Mouse (Mus musculus) mature B cell (primary cell): ENCODE measurements around the gene Setdb2.
"Not testable (repeated sequence)": the region's sequence is repeated elsewhere in the genome, so short reads cannot be mapped to it uniquely, and the experiment has no call there.

Experiments
- in situ Hi-C: fragments of 300-500 bp; cut with MboI; formaldehyde crosslinking; loops from 2 replicates; pipeline ENCODE4 v1.14.3; 2019

Gene Setdb2

DNA sequence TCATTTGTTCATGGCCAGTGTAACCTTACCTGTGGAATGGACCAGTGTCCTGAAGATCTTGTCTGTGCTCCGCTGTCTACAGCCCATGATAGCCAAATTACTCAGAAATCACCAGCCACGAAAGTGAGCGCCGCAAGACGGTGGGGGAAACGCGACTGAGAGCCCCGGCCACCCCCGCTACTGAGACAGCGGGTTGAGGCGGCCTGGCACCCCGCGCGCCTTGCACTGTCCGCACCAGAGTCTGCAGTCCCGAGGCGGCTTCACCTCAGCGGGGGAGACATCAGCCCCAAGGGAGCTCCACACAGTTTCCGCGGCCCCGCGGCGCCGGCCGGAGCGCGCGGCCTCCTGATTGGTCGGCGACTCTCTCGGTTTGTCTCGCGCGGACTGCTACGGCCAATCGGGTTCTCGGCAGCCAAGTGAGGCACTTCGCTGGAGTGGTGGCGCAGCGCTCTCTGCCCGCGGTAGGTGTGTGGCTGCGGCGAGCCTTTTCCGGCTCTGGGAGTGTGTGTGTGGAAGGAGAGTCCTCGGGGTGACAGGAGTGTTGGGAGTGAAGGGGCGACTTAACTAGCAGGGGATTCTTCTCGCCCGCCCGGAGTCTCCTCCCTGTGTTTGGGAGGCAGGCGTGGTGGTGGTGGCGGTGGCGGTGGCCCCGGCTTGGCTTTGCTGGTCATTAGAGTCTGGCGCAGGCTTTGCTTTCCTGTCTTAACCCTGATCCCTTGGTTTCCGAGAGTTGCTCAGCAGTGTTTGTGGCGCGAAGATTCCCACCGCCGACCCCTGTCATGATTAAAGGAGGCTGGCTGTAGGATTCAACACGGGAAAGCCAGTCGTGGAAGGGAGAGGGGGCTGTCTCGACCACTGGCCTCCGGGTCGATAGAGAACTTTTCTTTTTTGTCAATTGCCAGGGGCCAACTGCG is at the start of gene Setdb2, which contains the start of gene Cab39l:
TSS of gene Setdb2 (minus strand) at position 327 of the 914 bp plus-strand sequence.
TSS of gene Cab39l (plus strand) at position 415 of the 914 bp plus-strand sequence.
- in situ Hi-C loops = no loop called here

DNA sequence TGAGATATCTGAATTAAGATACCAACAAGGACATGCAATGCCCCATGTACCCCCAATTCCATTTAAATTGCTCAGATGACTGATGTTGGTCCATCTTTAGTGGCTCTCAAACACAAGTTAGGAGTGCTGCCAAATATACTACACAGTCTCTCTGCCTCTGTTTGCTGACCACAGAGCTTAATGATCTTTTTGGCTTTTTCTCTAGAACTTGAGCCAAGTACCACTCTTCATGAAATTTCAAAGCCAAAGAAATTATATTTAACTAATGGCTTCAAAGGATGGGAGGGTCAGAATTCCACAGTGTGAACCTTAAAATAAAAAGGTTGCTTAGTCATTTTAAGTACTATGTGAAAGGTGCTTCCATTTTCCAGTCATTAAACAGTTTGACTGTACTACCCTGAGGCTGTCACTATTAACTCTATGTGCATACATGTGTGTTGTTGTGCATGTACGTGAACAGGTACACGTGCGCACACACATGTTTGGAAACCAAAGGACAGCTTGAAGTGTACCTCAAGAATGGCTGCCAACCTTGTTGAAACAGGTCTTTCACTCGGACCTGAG is 44.6 kb upstream of the Setdb2 start:
- in situ Hi-C loops = no loop called here

DNA sequence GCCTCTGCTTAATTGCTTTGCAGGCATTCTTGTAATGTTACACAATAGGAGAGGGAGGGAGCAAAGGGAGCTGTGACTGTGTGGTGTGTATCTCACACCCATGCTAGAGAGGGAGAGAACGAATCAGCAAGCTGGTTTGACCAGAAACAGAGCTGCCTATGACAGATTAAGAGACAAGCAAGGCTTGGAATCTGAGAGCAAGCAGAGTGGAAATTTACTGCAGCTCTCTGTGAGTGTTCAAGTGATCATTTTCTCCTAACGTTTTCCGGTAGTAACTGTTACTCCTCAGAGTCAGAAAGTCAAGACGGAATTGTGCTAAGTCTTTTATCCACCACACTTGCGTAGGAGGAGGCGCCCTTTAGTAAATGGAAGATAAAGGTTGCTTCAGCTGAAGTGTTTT is 38.0 kb upstream of the Setdb2 start:
- in situ Hi-C loops = no loop called here

DNA sequence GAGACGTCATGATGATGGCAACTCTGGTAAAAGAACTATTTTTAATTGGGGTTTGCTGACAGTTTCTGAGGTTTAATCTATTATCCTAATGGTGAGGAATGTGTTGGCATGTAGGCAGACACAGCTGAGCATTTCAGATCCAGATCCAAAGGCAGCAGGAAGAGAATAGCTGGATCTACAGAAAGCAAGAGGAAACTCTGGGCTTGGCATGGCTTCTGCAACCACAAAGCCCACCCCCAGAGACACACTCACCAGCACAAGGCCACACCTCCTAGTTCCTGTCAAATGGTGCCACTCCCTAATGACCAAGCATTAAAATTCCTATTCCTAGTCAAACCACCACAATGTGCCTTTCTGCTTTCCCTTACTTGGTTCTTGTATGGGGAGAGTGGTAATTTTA is 30.1 kb upstream of the Setdb2 start:
- in situ Hi-C loops = no loop called here

DNA sequence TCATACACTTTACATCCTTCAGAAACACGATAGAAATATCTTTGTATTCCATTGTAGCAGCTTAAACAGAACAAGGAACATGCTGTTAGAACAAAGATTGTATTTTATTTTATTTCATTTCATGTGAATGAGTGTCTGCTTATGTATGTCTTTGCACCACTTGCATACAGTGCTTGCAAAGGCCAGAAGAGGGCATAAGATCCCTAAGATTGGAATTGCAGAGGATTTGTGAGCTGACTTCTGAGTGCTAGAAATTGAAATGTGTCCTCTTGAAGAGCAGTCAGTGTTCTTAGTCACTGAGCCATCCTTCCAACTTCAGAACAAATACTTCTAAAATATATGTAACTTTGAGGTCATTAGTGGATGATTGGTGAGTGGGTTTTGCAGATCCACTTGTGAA is 27.1 kb upstream of the Setdb2 start:
- in situ Hi-C loops = no loop called here

DNA sequence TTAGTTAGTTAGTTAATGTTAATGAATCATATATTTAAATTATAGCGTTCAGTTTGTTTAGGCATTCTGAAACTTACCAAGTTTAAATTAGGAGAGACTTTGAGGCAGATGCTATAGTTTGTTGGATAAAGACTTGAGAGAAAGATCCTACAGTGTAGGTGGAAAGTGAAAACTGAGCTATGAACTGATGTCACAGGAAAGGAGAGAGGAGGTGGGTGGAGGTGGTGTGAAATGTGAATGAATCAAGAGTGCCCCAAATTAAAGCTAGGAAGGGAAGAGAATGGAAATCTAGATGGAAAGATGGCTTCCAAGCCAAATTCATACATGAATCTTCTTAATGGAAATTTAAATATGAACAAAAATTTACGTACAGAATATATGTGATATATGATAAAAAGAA is 25.8 kb upstream of the Setdb2 start:
- in situ Hi-C loops = no loop called here

DNA sequence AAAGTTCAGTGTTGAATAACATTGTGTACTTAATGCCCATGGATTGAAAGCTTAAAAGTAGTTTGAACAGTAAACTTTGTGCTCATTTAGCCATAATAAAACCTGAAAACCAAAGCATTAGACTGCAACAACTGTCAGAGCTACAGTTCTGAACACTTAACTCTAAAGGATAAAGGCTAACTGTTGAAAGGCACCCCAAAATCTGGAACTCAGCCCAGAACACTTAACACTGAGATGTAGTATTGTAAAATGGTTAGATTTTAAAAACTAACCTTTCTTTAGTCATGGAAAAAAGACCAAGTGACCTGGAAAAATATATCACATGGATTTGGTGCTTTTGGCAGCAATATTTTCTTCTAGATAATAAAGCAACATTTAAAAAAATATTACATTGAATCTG is 7.3 kb upstream of the Setdb2 start:
- in situ Hi-C loops = no loop called here

DNA sequence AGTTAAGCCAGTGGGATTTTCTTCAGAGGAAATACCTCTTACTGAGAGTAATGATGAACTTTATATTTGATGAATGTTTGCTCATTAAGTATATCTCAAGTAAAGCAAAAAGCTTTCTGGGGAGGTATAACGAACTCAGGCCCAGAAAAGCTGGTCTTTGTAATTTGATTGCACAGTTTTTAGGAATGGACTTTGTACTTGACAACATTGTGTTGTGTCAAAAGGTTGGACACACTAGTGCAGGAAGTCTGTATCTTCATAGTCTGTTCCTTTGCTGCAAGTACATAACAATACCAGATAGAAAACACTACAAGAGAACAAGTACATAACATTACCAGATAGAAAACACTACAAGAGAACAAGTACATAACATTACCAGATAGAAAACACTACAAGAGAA is 4.7 kb upstream of the Setdb2 start:
- in situ Hi-C loops = no loop called here

DNA sequence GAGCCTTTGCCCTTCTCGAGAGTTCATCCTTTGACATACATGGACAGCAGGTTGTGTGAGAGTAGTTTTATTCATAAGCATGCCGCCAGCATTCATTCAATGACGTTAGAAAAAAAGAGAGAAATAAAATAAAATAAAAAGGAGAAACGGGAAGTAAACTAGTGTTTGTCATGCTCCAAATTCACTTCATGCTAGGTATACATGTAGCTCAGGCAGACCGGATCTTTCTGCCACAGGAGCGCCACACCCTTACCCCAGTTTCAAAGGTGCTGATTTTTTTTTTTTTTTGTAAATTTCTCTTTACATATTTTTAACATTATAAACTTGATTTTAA is 755 bp upstream of the Setdb2 start:
- in situ Hi-C loops = no loop called here

DNA sequence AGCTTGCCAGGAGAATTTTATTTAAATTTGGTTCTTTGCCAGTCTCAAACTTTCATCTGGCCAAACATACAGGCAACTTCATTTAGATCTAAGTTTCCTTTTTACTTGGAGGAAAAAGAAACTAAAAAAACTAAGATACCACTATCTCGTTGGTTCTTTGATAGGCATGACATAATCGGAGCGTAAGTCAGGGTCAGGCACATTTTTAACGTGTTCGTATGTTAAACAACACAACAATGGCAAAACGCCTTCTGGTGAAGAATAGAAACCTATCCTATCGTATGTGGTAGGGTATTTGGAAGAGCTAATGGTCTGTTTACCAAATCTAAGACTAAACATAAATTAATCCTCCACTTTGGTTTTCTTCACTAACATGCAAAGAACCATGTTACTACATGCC is 645 bp downstream of the Setdb2 start:
- in situ Hi-C loops = no loop called here

DNA sequence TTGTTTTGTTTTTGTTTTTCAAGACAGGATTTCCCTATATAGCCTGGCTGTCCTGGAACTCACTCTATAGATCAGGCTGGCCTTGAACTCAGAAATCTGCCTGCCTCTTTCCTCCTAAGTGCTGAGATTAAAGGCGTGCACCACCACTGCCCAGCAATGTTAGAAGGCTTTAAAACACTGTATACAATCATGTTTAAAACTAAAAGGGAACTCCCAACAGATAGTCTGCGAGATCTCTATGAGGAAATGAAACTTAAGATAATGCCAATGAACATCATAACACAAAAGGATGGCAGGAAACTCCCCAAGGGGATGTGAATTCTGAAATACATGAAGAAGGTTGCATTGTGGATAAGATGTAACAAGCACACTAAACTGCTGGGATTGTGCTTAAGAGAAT is 2.2 kb downstream of the Setdb2 start:
- in situ Hi-C loops = no loop called here

DNA sequence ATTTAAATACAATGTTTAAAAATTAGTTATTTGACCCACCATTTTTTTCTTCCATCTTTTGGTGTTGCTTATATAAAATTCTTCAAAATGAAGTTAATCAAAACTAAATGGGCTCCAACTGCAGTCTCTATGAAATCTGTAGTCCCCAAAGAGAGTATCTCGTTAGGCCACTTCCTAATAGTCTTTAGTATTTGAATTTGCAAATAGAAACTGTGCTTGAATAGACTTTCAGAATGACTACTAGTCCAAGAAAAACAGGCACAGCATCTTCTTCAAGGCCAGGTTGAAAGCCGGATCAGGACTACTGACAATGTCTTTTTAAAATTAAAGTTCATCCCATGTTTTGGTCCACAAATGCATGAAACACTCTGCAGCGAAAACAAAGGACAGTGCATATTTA is 3.3 kb downstream of the Setdb2 start:
- in situ Hi-C loops = no loop called here

DNA sequence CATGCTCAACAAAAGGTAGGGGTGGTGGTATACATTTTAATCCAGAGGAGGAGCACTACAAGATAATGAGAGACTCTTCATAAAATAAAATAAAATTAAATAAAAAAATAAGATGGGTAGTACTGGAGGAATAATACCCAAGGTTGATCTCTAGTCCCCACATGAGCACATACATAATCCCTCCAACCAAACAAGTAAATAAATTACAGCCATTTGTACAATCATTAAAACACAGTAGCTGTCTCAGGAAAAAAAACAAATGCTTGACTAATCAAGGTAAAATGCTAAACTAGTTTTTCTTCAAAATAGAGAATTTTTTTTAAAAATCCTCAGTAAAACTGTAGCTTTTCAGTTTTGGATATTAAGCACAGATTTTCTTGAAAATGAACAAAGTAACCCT is 5.5 kb downstream of the Setdb2 start:
- in situ Hi-C loops = no loop called here

DNA sequence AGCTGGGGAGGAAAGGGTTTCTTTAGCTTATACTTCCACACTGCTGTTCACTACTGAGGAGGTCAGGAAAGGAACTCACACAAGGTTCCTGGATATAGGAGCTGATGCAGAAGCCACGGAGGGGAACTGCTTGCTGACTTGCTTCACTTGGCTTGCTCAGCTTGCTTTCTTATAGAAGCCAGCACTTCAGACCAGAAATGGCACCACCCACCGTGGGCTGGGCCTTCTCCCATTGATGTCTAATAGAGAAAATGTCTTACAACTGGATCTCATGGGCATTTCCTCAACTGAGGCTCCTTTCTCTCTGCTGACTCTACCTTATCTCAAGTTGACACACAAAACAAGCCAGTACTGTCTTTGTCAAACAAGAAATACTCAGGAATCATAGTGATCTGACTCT is 6.8 kb downstream of the Setdb2 start:
- in situ Hi-C loops = no loop called here

DNA sequence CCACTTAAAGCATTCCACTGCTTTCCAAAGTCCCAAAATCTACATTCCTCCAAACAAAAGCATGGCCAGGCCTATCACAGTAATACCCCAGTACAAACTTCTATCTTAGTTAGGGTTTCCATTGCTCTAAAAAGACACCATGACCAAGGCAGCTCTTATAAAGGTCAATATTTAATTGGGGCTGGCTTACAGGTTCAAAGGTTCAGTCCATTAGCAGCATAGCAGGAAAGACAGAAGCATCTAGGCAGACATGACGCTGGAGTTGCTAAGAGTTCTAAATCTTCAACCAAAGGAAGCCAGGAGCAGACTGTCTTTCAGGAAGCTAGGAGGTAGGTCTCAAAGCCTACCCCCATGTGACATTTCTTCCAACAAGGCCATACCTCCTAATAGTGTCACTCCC is 10.1 kb downstream of the Setdb2 start:
- in situ Hi-C loops = no loop called here

DNA sequence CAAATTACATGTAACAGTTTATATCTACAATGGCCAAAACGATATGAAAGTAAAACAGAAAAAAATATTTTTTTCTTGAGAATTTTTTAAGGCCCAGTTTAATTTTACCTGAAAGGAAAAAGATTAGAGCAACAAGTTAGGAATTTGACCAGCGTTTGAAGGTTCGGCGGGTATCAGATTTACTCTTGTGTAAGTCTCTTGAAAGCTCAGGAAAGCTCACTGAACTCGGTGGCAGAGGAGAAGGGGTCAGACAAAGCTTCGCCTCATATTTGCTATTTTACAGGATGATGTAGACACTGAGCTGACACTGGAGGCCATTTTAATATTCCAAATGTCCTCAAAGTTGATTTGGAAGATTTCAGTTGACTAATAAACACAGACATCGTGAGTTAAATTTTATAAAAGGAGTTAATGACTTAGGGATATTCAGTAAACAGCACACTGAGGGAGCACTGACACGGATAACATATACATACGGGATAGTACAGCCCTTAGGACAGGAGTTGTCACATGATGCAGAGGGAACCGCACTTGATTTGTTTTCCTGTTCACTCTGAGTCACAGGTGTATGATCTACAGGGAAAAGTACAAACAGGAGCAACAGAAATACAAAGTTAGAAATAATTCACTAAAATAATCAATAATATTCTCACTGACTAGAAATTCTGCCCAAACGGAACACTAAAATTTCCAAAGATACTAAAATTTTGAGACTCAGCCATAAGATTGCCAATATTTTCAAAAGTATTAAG is 17.6 kb downstream of the Setdb2 start:
- in situ Hi-C loops = no loop called here

DNA sequence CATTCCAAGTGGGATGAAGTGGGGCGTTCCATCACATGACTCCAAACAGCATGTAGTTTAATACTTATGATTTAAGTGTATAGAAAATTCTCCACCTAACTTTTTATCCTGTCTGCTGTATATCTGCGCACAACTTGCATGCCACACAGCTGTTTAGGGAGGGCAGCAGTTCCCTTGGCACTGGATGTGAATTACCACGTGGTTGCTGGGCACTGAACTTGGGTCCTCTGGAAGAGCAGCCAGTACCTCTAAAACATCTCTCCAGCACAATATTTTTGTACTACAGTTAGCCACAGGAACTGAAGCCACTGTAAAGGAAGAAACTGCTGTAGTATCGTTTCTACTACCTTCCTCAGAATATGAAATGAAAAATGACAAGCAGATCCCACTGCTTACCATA is 22.5 kb downstream of the Setdb2 start:
- in situ Hi-C loops = no loop called here

DNA sequence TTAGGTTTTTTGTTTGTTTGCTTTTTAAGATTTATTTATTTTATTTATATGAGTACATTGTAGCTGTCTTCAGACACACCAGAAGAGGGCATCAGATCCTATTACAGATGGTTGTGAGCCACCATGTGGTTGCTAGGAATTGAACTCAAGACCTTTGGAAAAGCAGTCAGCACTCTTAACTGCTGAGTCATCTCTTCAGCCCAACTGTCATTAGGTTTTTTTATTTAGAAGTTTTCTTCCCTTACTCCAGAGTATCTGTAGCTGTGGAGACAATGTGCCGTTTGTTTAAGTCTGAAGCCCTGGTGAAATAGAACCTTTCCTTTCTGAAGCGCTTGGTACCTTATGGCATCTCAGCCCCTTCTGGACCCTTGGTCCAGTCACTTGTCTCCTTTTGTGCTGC is 25.7 kb downstream of the Setdb2 start:
- in situ Hi-C loops = not testable (repeated sequence)

DNA sequence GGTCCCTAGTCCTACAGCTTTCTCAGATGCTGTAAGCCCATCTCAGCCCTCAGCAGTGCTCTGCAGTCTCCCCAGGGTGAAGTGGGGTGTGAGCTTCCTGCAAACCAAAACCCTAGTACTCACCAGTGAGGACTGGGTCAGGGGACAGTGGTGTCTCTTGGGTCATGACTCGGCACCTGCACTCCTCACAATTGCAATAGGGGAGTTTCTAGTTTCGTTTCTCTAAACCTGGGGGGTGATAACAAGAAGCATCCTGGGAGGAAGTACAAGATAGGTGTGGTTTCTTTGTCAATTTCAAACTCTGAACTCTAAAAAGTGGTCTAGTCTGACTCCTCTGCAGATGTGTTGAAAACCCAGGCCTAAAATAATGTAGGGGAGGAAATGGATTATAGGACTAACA is 43.7 kb downstream of the Setdb2 start:
- in situ Hi-C loops = no loop called here

DNA sequence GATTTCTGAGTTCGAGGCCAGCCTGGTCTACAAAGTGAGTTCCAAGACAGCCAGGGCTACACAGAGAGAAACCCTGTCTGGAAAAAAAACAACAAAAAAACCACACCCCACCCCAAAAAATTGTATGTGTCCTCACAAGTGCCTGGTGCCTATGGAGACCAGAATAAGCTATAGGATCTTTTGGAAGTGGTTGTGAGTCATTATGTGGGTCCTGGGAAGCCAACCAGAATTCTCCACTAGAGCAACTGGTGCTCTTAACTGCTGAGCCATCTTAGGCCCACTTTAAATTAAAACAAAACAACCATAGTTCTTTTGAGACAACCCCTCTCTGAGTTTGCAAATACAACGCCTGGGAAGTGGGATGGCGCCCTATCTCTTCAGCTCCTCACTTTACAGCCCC is 45.4 kb downstream of the Setdb2 start, which contains the start of gene Phf11c:
TSS of gene Phf11c (minus strand) at position 101 of the 400 bp plus-strand sequence.
- in situ Hi-C loops = no loop called here

DNA sequence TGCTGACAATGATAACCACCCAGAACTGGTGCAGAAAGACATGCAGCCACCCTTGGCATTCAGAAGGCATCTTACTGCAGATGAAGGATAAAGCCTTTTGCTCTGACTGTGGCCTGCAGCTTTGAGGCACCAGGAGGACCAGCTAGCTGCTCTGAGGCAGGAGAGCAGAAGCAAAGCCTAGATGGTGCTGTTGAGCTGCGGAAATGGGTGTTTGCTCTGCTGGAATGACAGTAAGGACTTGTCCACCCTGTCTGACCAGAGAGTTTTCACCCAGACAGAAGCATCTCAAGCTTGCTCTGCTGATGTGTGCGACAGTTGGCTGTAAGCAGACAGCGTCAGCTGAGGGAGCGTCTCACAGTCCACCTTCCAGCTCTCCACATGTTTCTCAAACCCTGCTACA is 50.5 kb downstream of the Setdb2 start:
- in situ Hi-C loops = not testable (repeated sequence)

DNA sequence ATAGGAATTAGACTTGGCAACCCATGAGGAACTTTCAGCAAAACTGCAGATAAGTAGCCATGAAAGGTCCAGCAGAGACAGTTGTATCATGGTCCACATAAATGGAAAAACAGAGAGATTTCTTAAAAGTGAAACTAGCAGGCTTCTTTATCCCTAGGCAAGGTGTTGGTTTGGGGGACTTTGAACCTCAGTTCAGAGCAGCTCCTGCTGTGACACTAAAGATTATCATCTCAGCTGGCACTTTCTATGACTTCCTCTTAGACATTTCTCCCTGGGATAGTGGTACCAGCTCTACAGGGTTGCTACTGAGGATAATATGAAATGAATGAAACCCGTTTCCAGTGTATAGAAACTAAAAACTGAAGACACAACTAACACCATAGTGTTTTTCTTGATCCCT is 51.2 kb downstream of the Setdb2 start:
- in situ Hi-C loops = no loop called here
